Mouse (Mus musculus): ENCODE measurements around the gene Kpna1.

GRCm38 (mm10) chr16:35967319-35967718, 11.2 kb upstream of the Kpna1 start:
- TF ChIP-seq TCF12 (IDR thresholded peaks at IDR 0.05; ENCODE audit: insufficient read depth, poor library complexity, severe bottlenecking) (no peak), POLR2A (IDR thresholded peaks at IDR 0.05; ENCODE audit: insufficient read length, low read depth) (no peak), POLR2AphosphoS2 (IDR thresholded peaks at IDR 0.05; ENCODE audit: insufficient read length, low read depth) (no peak), MYOD1 (IDR thresholded peaks at IDR 0.05; ENCODE audit: control insufficient read depth in 1 of 3, insufficient read length in 2 of 3, low read depth in 2 of 3) (no peak), SRF (IDR thresholded peaks at IDR 0.05; ENCODE audit: control insufficient read depth, insufficient read length, low read depth) (no peak), CEBPB (IDR thresholded peaks at IDR 0.05; ENCODE audit: insufficient read depth, poor library complexity, severe bottlenecking) (no peak), MAX (IDR thresholded peaks at IDR 0.05; ENCODE audit: low read depth) (no peak), E2F4 (IDR thresholded peaks at IDR 0.05; ENCODE audit: insufficient read depth) (no peak), MYOG (IDR thresholded peaks at IDR 0.05; ENCODE audit: control insufficient read depth in 1 of 3, insufficient read depth in 1 of 3, insufficient read length in 2 of 3, low read depth in 2 of 3) (no peak), REST (IDR thresholded peaks at IDR 0.05; ENCODE audit: insufficient read depth, insufficient read length) (no peak), USF1 (IDR thresholded peaks at IDR 0.05; ENCODE audit: low read depth) (no peak), TCF3 (IDR thresholded peaks at IDR 0.05; ENCODE audit: insufficient read length, low read depth) (no peak)
